Mouse (Mus musculus): ENCODE data around the gene 1700020N01Rik.
A peak's percentile ranks its signal among the peaks of the same experiment; 100 is the strongest.

1700020N01Rik gene

GRCm38 (mm10) chr10:21605011-21605571, 12.1 kb downstream of the 1700020N01Rik start:
- peak; percentile 79 for DNase-seq

GRCm38 (mm10) chr10:21605601-21606000, 12.7 kb downstream of the 1700020N01Rik start:
- DNase-seq, result peak; percentile 80

DNA sequence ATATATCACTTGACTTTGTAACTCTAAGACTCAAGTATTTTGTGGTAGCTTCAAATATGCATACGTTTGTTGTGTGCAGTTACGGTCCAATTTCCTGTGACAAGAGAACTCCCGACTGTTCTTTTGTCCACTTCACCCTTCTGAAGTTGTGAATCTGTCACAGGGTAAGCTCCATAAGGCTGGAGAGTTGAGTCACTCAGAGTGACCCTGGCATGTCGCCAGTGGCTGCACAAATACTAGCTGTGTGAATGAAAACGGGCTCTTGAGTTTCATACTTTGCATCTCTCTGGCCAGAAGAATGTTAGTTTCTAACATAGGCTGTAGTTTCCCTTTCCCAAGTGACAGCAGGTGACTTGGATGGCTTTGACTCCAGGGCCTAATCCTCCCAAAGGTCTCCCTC, 14.0 kb downstream of the 1700020N01Rik start:
- DNase-seq, result no peak

- DNase-seq, result peak; percentile 82
Measured at GRCm38 (mm10) chr10:21609583-21609982, 16.6 kb downstream of the 1700020N01Rik start.

DNA sequence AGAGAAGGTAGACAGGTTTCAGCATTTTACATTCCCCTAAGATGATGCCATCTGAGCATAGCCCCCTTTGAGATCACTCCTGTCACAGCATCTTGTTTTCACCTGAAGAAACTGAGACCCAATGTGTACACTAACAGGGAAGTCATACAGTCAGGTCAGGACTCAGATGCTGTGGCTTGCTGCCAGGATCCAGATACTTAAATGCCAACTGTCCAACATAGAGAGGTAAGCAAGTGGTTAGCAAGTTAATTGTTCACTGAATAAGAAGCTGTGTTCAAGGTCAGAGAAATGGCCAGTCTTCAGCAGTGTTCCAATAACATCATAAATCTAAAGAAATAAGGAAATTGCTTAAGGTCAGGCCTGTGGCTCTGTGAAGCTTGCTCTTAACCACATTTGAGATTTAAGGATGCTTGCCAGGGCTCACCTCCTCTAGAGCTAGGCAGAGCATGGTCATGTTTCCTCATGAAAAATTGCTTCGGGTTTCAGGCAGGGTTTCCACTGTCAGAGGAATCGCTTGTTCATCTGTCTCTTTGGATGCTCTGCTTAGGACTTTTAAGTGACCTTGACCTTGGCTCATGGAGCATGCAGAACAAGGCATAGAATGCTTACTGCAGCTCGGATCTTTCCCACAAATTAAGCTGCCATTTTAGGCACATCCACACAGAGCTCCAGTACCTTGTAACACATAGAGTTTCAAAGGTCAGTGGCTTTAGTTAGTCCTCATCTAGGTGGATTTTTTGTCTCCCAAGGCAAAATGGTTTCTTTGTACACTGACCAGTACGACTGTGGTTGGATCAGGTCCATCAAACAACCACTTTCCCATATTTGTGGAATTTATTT, 20.3 kb downstream of the 1700020N01Rik start:
- no peak for DNase-seq

DNA sequence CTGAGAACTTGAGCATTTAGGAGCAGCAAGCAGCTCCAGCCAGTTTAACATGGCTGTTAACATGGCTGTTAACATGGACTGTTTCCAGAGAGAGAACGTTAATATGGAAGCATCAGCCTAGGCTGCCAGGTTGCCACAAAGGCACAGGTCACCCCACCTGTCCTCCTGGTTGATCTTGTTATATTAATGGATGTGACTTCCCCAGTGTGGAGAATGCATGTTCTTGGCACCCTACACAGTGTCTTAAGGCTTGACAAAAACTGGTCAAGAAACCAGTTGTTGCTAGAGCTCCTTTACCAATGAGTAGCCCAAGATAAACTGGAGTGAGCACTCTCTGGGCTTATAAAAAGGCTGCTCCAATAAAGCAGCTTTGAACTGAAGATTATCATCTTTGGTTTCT, 21.6 kb downstream of the 1700020N01Rik start:
- no peak for DNase-seq

DNA sequence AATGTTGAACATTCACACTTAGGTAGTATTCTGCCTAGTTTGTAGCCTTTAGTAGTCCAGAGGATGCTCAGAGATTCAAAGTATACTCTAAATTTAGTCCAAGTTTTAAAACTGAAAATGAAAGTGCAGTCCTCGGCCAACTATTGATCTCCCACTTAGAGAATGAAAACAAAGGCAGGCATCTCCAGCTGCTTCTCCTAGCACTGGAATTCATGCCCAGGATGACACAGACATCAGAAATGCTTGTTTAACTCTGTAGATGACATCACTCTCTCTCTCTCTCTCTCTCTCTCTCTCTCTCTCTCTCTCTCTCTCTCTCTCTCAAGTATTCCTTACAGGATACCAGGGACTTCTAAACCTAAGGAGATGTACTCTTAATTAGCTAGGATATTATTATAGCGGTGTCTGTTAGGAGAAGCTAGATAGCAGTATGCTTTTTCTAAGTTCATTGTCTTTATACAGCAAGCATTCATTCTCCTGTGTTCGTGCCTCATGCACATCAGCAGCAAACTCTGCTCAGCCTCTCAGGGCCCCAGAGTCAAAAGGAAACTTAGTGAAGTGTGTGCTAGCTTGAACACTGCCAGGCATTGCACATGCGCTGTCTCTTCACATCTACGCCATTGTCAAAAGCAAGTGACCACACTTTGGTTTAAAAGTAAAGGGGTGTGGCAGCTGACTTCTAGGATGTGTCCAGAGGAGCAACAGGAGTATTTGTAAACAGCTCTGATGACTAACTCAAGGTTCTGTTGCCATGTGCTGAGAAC, 26.0 kb downstream of the 1700020N01Rik start:
- DNase-seq, result no peak

DNA sequence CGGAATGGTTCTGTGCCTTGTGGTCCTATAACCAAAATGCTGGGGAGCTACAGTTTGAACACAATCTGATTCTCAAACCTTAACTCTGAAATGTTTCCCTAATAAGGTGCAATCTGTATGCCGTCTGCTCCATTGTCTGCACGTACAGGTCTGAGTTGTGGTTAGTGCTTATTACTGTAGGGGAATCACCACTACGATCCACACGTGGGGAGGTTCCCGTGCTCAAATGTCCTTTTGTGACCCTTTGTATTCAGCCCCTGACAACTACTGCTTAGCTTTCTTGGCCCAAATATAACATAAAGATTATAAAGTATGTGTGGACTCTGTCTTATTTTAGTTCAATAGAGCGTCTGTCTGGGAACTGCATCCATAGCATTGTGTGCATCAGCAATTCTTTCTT, 29.1 kb downstream of the 1700020N01Rik start:
- no peak for DNase-seq

DNA sequence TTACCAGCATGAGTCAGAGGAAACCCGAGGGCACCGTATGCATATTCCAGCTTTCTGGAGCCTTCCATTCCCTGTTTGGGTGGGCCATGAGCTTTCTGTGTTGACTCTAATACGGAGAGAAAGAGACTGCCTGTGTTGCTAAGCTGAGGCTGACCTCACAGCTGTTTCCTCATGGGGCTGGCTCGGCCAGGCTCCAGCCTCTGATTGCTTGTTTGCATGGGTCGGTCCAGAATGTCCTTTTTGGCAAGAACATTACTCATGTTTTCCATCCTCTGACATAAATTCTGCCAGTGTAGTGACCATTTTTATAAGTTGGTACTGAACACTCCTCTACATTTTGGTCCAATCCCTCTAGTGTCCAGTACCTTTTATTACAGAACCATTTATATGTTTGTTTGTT, 35.6 kb downstream of the 1700020N01Rik start:
- DNase-seq, result peak; percentile 88

GRCm38 (mm10) chr10:21629031-21629740, 36.2 kb downstream of the 1700020N01Rik start:
- DNase-seq, result no peak

DNA sequence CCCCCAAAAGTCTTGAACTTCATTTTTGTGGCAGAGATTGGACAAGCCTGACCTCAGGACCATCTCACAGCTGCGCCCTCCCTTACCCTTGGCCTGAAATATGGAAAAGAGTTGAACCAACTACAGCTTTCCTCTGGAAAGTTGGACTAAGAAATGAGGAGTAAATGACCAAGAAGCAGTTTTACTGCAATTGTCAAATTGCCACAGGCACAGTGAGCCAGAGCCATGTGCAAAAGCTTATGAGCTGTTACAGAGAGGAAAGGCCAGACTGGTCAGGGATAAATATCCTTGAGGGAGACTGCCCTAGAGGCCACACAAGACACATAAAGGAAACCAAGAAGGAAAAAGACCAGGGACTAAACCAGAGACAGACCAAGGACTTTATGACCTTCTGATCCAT, 38.5 kb downstream of the 1700020N01Rik start:
- DNase-seq, result no peak

- DNase-seq, result no peak
Measured at GRCm38 (mm10) chr10:21632687-21633086, 39.7 kb downstream of the 1700020N01Rik start.

- DNase-seq, result no peak
Measured at GRCm38 (mm10) chr10:21635988-21636710, 43.2 kb downstream of the 1700020N01Rik start.

DNA sequence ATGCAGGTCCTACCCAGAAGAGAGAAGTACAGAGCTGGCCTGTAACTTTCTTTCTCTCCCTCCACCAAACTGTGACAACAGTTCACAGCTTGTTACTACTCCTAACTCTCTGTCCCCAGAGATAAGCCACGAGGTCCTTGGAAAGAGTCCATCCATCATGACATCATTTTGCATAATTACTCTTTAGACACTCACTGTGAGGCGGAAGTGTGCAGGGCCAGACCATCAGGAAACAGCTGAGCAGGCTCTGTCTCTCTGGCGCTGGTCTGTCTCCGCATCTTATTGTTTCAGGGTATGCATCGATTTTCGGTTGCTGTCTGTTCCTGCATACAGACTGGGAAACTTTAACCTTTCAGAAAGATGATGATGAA, 43.8 kb downstream of the 1700020N01Rik start:
- peak; percentile 91 for DNase-seq

DNA sequence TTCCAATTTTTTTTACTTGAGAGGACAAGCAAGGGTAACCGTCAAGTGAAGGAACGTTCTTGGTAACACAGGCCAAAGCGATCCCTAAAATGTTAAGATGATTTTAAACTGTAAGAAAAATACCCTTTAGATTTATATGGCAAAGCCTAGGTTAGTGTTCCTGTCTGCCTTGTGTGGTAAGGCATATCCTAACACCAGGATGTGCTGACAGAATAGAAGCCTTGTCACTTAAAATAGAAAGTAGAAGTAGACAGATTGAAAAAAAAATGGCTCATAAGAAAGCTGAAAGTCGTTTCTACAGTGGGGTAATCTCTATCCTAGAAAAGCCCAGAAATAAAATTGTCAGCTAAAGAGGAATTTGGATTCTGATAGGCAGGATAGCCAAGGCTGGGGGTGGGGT, 58.4 kb downstream of the 1700020N01Rik start:
- DNase-seq, result no peak

GRCm38 (mm10) chr10:21652426-21653345, 59.7 kb downstream of the 1700020N01Rik start:
- DNase-seq, result peak; percentile 85

DNA sequence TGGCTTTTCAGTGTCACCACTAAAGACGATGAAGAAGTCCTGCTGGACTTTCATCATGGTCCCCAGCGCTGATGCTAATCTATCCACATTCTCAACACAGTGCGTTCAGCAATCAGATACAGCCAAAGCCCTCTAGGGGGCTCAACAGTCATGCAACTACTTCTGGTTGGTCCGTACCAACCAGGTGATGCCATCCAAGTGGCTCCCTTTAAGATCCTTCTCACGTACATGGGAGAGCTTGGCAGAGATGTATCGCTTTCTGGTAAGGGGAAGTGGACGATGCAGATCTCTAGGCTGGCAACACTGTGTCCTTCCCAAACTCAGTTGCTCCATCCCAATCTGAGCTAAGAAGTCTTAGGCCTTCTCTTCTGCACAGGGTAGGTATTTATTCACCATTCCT, 60.5 kb downstream of the 1700020N01Rik start:
- DNase-seq, result peak; percentile 36

- DNase-seq, result peak; percentile 74
Measured at GRCm38 (mm10) chr10:21659576-21660246, 66.8 kb downstream of the 1700020N01Rik start.

- no peak for DNase-seq
Measured at GRCm38 (mm10) chr10:21668976-21669375, 76.0 kb downstream of the 1700020N01Rik start.

DNA sequence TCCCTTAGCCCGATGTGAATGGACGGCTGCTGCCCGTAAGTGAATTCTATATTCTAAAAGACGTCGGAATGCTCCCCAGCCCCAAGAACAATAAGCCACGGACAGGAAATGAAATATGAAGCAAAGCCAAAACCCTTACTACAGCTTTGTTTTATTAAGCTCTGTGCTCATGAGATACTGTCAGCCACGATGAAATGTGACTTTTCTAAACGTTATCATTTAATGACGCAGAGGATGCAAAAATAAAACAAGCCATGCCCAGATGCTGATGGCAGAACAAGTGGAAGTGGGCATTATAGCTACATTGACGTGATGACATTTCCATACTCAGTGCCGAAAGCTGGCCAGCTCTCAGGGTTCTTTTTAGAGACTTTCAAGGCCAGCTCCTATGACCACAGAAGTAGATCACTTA, 76.8 kb downstream of the 1700020N01Rik start:
- no peak for DNase-seq

DNA sequence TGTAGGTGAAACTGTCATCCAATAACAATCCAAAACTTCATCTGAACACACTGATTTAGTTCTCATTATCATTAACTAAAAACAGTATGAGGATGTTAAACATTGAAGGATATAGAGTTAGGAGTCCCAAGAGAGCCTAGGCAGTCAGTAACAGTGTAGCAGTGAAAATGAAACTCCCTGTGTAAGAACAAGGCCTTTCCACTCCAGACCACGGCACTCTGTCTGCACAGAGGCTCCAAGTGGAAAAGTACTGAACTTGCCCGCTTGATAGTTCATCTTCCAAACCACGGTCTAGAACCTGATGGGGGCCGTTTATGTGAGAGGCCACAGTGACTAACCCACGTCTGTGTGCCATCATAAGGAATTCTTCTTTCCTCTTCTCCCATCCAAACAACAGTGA, 77.2 kb downstream of the 1700020N01Rik start:
- DNase-seq, result no peak
